25 mouse cellular contexts compared by ENCODE assay signal in the genomic region with DNA sequence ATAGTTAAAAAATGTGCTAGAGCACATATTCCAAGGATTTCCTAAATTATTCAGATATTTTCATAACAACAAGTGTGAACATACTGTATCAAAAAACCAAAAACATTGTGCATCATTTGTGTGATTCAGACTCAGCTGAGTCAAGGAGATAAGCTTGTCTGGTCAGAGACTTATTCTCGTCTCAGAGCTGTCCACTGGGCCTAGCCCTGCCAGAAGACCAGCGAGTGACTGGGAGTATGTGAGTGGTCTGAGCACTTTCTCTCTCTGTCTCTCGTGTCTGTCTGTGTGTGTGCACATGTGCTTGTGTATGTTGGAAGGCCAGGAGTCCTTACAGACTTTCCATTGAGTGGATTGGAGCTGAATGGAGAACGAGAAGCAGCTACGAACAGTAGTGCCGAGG. TPM values are rescaled to one million over a fixed set of nuclear protein-coding genes. Genes with fewer than 3 reads are reported as not detected.
"Had no signal": no experiment of that assay in that cellular context is flagged by ENCODE, and none has a peak within 500 bp of the region (broad histone marks: within the 10 kb centered on the region; RNA-seq: fewer than 3 reads in every experiment).

No protein-coding gene starts in this region.

- DNase-seq: kidney, adult 18-20 months; kidney, adult 9 months; kidney, postnatal 10 days; layer of hippocampus, postnatal 36 days; liver, embryonic 13.5 days; lung, adult 2 months; lung, postnatal 14 days; lung, postnatal 4 days; right cerebral cortex, adult 18-20 months; right cerebral cortex, postnatal 14 days; right cerebral cortex, postnatal 4 days; thymus, adult 2 months; thymus, postnatal 25 days had no signal

- H3K27ac ChIP-seq: layer of hippocampus, adult 2 months; left cerebral cortex, adult 2 months; liver, embryonic 13.5 days; midbrain, embryonic 12.5 days; neural tube, embryonic 12.5 days; neural tube, embryonic 15.5 days had no signal

- H3K4me2 ChIP-seq: intestine, embryonic 15.5 days; liver, embryonic 13.5 days; midbrain, embryonic 12.5 days; neural tube, embryonic 12.5 days; neural tube, embryonic 15.5 days had no signal

- H3K4me3 ChIP-seq: intestine, embryonic 15.5 days; layer of hippocampus, adult 2 months; left cerebral cortex, adult 2 months; liver, embryonic 13.5 days; midbrain, embryonic 12.5 days; neural tube, embryonic 12.5 days; neural tube, embryonic 15.5 days had no signal

- H3K9ac ChIP-seq: intestine, embryonic 15.5 days; liver, embryonic 13.5 days; midbrain, embryonic 12.5 days; neural tube, embryonic 12.5 days; neural tube, embryonic 15.5 days had no signal

- H3K36me3 ChIP-seq: intestine, embryonic 15.5 days; liver, embryonic 13.5 days; midbrain, embryonic 12.5 days; neural tube, embryonic 12.5 days; neural tube, embryonic 15.5 days had no signal

- H3K9me3 ChIP-seq: intestine, embryonic 15.5 days; liver, embryonic 13.5 days; midbrain, embryonic 12.5 days; neural tube, embryonic 12.5 days; neural tube, embryonic 15.5 days had no signal

- ATAC-seq: intestine, embryonic 15.5 days; midbrain, embryonic 16.5 days had no signal

- H3K27me3 ChIP-seq: intestine, embryonic 15.5 days; liver, embryonic 13.5 days; midbrain, embryonic 12.5 days; neural tube, embryonic 12.5 days; neural tube, embryonic 15.5 days had no signal

RNA-seq across cellular contexts. Expression of a gene that starts 20.8 kb away (rescaled TPM):
- polyA plus RNA-seq: large intestine, adult 2 months; midbrain, embryonic 12.5 days had no signal

RNA-seq across cellular contexts. Expression of a gene that starts 37.0 kb away (rescaled TPM):
- polyA plus RNA-seq: intestine, embryonic 15.5 days; limb, embryonic 11.5 days; liver, embryonic 13.5 days; lung, embryonic 16.5 days; midbrain, embryonic 12.5 days; midbrain, embryonic 16.5 days; neural tube, embryonic 12.5 days; neural tube, embryonic 15.5 days; stomach, embryonic 14.5 days; stomach, postnatal 0 days had no signal
